Mouse (Mus musculus) bone marrow macrophage, adult 2 months (primary cell): Measurements from ENCODE around the gene Sgip1.

Experiments
- CTCF ChIP-seq: IDR thresholded peaks from 2 replicates; pipeline ENCODE4 v1.5.1; 2012; ENCODE audit warnings: low read depth, mild to moderate bottlenecking, low read length, moderate library complexity
- POLR2A ChIP-seq: IDR thresholded peaks from 2 replicates; pipeline ENCODE4 v1.6.1; 2012; ENCODE audit warnings: mild to moderate bottlenecking, low read depth, low read length, borderline replicate concordance

DNA sequence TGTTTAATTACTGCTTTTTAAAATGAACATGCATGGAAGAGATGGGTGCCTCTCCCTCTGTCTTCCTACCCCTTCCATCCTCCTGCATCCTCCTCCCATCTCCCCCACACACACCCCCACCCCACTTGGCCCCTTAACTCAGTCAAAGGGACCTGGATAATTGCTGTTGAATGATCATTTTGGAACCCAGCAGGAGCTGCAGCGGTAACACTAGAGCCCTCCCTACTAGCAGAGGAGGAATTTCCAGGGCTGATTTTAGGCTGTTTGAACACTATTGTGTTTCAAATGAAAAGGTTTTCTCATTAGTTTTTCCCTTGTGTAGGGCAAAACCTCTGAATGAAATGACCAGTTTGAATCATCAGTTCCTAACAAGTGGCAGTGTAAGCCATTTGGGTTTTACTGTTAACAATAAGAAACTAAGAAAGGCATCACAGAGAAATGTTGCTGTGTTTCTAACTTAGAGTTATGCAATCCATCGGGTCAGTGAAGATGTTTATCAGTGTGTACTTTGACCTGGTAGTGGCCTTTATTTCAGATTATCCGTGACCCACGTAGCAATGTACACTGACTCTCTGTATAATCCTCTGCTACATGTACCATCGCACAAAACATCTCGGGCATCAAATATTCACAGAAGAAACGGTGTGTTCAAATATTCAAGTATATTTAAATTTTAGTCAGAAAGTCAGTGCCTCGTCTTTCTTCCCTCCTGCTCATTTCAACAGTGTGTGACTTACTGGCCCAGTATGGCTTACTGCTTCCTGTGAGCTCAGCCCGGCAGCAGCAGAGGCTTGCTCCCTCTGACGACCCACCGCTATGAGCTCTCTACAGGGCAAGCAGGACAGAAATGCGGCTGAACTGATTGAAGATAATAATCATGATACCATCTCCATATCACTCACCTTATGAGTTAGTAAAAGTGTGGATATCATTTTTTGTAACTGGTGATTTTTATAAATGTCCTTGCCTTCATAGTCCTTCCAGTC lies 235.5 kb downstream of the Sgip1 start:
- TF ChIP-seq CTCF, result no peak
- TF ChIP-seq POLR2A, result no peak
